Mouse (Mus musculus): ENCODE data around the gene Btnl10.

The Btnl10 gene

DNA sequence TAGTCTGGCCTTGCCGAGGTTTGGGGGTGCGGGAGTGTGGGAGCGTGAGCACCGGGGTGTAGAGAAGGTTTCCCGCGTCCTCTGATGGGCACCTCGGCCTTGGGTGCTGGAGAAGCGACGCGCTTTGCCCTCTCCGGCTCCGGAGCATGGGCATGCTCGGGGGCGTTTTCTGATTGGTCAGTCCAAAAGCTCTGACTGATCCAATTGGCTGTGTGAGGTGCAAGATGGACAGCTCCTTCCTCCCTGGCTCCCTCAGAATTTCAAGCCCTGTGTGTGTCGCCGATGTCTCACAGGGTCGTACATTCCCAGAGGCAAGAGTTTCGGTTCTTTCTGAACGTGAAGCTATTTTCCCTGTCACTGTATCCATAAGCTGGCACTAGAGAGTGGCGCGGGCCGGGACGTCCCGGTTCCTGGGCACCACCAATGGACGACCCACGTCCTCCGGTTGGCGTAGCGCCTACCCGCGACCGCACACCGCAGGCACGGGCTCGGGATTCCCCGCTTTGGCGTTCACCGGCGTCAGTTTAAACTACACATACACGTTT lies 42.3 kb downstream of the Btnl10 start:
- DNase-seq, result peak; percentile 74

- no peak for DNase-seq
Measured at GRCm38 (mm10) chr11:58961364-58962177, 43.9 kb downstream of the Btnl10 start.

- DNase-seq, result peak; percentile 74
Measured at GRCm38 (mm10) chr11:58963543-58963942, 45.8 kb downstream of the Btnl10 start.

- no peak for DNase-seq
Measured at GRCm38 (mm10) chr11:58964216-58964615, 46.5 kb downstream of the Btnl10 start.

- DNase-seq, result no peak
Measured at GRCm38 (mm10) chr11:58965001-58965760, 47.5 kb downstream of the Btnl10 start.

- peak; percentile 70 for DNase-seq
Measured at GRCm38 (mm10) chr11:58967346-58967745, 49.6 kb downstream of the Btnl10 start.

GRCm38 (mm10) chr11:58968551-58968950 lies 50.8 kb downstream of the Btnl10 start:
- DNase-seq, result no peak

DNA sequence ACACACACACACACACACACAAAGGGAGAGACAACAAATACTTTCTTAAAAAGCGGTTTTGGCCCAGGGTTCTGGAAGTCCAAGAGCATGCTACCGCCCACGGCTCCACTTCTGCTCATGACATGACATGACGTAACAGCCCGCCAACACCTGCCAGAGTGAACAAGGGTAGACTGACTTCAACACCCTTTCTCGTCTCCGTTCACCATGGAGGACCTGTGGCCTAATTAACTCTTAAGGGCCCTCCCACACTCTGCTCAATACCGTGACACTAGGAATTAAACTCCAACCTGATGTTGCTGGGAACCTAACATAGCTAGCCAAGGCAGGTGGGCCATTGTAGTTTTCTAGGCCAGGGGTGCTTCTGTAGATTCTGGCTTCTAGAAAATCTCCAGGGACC lies 51.3 kb downstream of the Btnl10 start:
- DNase-seq, result no peak

DNA sequence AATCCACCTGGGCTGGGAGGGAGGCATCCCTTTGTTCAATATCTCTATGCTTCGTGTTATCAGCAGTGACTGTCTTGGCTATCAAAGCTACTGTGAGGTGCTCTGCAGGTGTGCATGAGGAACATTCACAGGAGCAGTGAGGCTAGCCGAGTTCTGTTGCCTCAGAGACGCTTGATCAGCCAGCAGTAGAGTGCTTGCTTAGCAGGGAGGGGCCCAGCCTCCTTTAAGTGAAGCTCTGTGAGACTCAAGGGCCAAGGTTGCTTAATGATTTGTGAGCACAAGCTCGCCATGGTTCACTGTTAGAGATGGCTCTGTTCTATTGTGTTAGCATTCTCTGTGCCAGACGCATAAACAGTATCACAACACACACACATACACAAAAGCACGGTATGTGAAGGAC lies 52.0 kb downstream of the Btnl10 start:
- DNase-seq, result no peak

DNA sequence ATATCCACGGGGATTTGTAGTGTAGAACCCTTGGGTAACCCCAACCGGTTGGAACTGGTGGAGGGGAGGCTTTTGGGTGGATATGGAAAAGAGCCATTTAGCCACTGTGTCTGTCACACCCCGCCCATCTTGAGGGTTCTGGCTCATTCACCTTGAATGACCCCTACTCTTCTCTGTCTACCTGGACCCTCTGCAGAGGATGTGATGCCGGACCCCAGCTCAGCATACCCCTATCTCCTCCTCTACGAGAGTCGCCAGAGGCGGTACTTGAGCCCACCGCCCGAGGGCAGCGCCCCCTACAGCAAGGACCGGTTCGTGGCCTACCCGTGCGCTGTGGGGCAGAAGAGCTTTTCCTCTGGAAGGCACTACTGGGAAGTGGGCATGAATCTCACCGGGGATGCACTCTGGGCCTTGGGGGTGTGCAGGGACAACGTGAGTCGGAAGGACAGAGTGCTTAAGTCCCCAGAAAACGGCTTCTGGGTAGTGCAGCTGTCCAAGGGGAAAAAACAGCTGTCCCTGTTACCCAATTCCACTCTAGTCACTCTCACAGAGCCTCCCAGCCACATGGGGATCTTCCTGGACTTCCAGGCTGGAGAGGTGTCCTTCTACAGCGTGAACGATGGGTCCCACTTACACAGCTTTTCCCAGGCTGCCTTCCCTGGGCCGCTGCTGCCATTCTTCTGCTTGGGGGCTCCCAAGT lies 53.3 kb downstream of the Btnl10 start:
- peak; percentile 25 for DNase-seq

DNA sequence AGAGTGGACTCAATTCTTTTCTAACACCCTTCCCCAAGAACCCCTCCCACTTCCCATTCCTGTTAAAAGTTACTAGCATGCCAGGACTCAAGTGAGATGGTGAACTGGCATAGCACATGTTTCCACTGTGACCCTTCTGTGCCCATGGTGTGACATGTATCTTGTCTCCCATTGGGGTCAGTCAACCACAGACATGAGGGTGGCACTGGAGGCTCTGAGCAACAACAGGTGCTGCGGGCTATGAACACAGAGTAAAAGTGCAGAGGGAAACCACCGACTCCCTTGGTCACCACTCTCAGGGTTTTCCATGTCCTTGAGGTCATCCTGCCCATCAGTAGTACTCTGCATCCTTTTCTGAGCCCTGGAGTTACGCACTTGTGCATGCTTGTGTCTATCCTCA lies 54.1 kb downstream of the Btnl10 start:
- no peak for DNase-seq

DNA sequence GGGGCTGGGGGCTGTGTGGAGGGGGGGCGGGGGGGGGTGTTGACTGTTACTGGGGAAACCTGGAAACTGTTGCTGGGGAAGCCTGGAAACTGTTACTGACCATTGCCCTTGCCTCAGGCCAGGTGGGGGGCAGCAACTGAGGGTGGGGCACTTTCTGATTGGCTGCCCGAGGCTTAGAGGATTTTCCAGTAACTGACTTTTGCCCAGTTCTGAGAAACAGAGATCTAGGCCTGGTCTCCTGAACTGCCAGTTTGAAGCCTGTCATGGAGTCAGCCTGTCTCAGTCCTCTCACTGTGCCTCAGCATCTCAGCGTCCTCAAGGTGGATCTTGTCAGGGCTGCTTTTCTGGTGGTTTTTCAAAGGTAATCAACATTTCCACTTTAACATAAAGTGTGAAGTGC lies 56.7 kb downstream of the Btnl10 start:
- no peak for DNase-seq

Data from thymus, postnatal 4 days (tissue).